37 mouse cellular contexts compared by ENCODE assay signal in genomic region chr1:65237712-65238111, GRCm38 (mm10). TPM values are rescaled to one million over a fixed set of nuclear protein-coding genes. Genes with fewer than 3 reads are reported as not detected.
DNase-seq lines count a peak whose midpoint lies in the region; ATAC-seq and TF ChIP-seq lines count a peak whose summit lies in the region.
"Had no signal": no experiment of that assay in that cellular context is flagged by ENCODE, and none has a peak within 500 bp of the region (broad histone marks: within the 10 kb centered on the region; RNA-seq: fewer than 3 reads in every experiment).

No protein-coding gene starts in this region.

- dilution Hi-C loops in CH12.LX (cut with MboI; ENCODE audit: extremely low pct_ligation_motif_present, extremely low pct_unique_long_range_greater_than_20kb, low sequenced_read_pairs) = no loop called here

- peaks cover 31% of the 10 kb centered on the region for H3K36me3 ChIP-seq in embryonic facial prominence, embryonic 14.5 days (ENCODE audit: control insufficient read depth, insufficient read depth, low read length)
- H3K36me3 ChIP-seq in embryonic facial prominence, embryonic 10.5 days (replicated peaks) = peaks cover 59% of the 10 kb centered on the region
- H3K36me3 ChIP-seq in CH12.LX (replicated peaks in 1 of 2; ENCODE audit: control insufficient read depth in 1 of 2, insufficient read depth in 1 of 2, low read length in 1 of 2) = peaks cover 17 to 47% of the 10 kb centered on the region in 2 experiments

- no peaks in the 10 kb centered on the region for H3K9me3 ChIP-seq in embryonic facial prominence, embryonic 14.5 days (ENCODE audit: control insufficient read depth, low read length)
- no peaks in the 10 kb centered on the region for H3K9me3 ChIP-seq in embryonic facial prominence, embryonic 10.5 days
- H3K9me3 ChIP-seq in CH12.LX (replicated peaks; ENCODE audit: low read length) = peaks cover 1% of the 10 kb centered on the region
- H3K9me3 ChIP-seq: forebrain, embryonic 10.5 days; forebrain, embryonic 15.5 days; heart, embryonic 13.5 days; limb, embryonic 10.5 days; limb, embryonic 15.5 days; liver, embryonic 13.5 days; midbrain, embryonic 15.5 days had no signal

- no peak for ATAC-seq in embryonic facial prominence, embryonic 14.5 days (ENCODE audit: low read depth)
- ATAC-seq: forebrain, embryonic 15.5 days; lung, postnatal 0 days; midbrain, embryonic 15.5 days; Patski had no signal

- TF ChIP-seq EP300 in CH12.LX (IDR thresholded peaks at IDR 0.05; ENCODE audit: low read length) = peak; percentile 84

- H3K4me1 ChIP-seq in embryonic facial prominence, embryonic 14.5 days (ENCODE audit: control insufficient read depth, insufficient read depth, low read length) = no peaks in the 10 kb centered on the region
- no peaks in the 10 kb centered on the region for H3K4me1 ChIP-seq in embryonic facial prominence, embryonic 10.5 days
- peaks cover 5 to 45% of the 10 kb centered on the region in 2 experiments; a peak in 3 of 4 replicates for H3K4me1 ChIP-seq in CH12.LX (ENCODE audit: control insufficient read depth in 1 of 2, insufficient read depth in 2 of 2)
- H3K4me1 ChIP-seq: forebrain, embryonic 10.5 days; forebrain, embryonic 15.5 days; heart, embryonic 13.5 days; limb, embryonic 10.5 days; limb, embryonic 15.5 days; liver, embryonic 13.5 days; midbrain, embryonic 15.5 days had no signal

- no peaks in the 10 kb centered on the region for H3K27me3 ChIP-seq in embryonic facial prominence, embryonic 14.5 days (replicated peaks; ENCODE audit: control insufficient read depth, insufficient read depth, low read length)
- no peaks in the 10 kb centered on the region for H3K27me3 ChIP-seq in embryonic facial prominence, embryonic 10.5 days (replicated peaks; ENCODE audit: low read depth, poor library complexity, severe bottlenecking)
- no peaks in the 10 kb centered on the region for H3K27me3 ChIP-seq in CH12.LX (replicated peaks)
- H3K27me3 ChIP-seq: forebrain, embryonic 15.5 days; heart, embryonic 13.5 days; limb, embryonic 15.5 days; liver, embryonic 13.5 days; midbrain, embryonic 15.5 days; Patski had no signal

- no peak overlapping the region for H3K9ac ChIP-seq in embryonic facial prominence, embryonic 14.5 days (ENCODE audit: low read depth, low read length)
- H3K9ac ChIP-seq in CH12.LX (ENCODE audit: insufficient read depth, low read depth) = no peak overlapping the region
- H3K9ac ChIP-seq: forebrain, embryonic 15.5 days; heart, embryonic 13.5 days; hindbrain, embryonic 14.5 days; limb, embryonic 15.5 days; liver, embryonic 13.5 days; midbrain, embryonic 15.5 days had no signal

- peak; percentile 17 for DNase-seq in embryonic facial prominence, embryonic 14.5 days (ENCODE audit: low spot score)
- no peak for DNase-seq in embryonic facial prominence, embryonic 10.5 days (ENCODE audit: low spot score)
- DNase-seq in CH12.LX (ENCODE audit: extremely low read depth) = peak; percentile 69
- DNase-seq in induced T-regulatory cell, adult 2 months (ENCODE audit: low read depth) = peak; percentile 22
- no peak for DNase-seq in spleen, postnatal 10 days (ENCODE audit: low spot score in 2 of 2)
- DNase-seq in gastrocnemius, postnatal 10 days = no peak
- DNase-seq in cerebellum, adult 8-10 months = no peak
- DNase-seq: adrenal gland, postnatal 25 days; cerebellum, adult 18-20 months; cerebellum, postnatal 14 days; gastrocnemius, adult 2 months; heart, postnatal 10 days; kidney, adult 2 months; layer of hippocampus, postnatal 36 days; liver, embryonic 13.5 days; lung, adult 18-20 months; right cerebral cortex, adult 18-20 months; spleen, adult 18-20 months; thymus, postnatal 4 days had no signal

- H3K4me2 ChIP-seq in embryonic facial prominence, embryonic 14.5 days (ENCODE audit: low read depth, low read length) = no peak overlapping the region
- no peak overlapping the region; the same call in 1 of the 2 replicates for H3K4me2 ChIP-seq in CH12.LX (ENCODE audit: insufficient read depth, low read depth, poor library complexity, severe bottlenecking)
- H3K4me2 ChIP-seq: forebrain, embryonic 15.5 days; heart, embryonic 13.5 days; hindbrain, embryonic 14.5 days; limb, embryonic 15.5 days; liver, embryonic 13.5 days; midbrain, embryonic 15.5 days had no signal

- H3K79me2 ChIP-seq in CH12.LX (replicated peaks; ENCODE audit: control insufficient read depth, extremely low read depth, insufficient read depth, poor library complexity, severe bottlenecking) = no peaks in the 10 kb centered on the region

- no peak overlapping the region for H3K4me3 ChIP-seq in embryonic facial prominence, embryonic 14.5 days (ENCODE audit: low read depth, low read length)
- no peak overlapping the region for H3K4me3 ChIP-seq in embryonic facial prominence, embryonic 10.5 days
- no peak overlapping the region for H3K4me3 ChIP-seq in CH12.LX (replicated peaks in 1 of 3; ENCODE audit: low read depth in 2 of 3, low read length in 2 of 3, poor library complexity in 1 of 3)
- H3K4me3 ChIP-seq: forebrain, embryonic 10.5 days; forebrain, embryonic 15.5 days; gastrocnemius, adult 2 months; heart, embryonic 13.5 days; limb, embryonic 10.5 days; limb, embryonic 15.5 days; liver, embryonic 13.5 days; midbrain, embryonic 15.5 days had no signal

- no peak overlapping the region for H3K27ac ChIP-seq in embryonic facial prominence, embryonic 14.5 days (replicated peaks; ENCODE audit: low read depth, low read length)
- no peak overlapping the region for H3K27ac ChIP-seq in embryonic facial prominence, embryonic 10.5 days (replicated peaks)
- no peak overlapping the region for H3K27ac ChIP-seq in CH12.LX (ENCODE audit: insufficient read depth, low read depth)
- H3K27ac ChIP-seq: forebrain, embryonic 10.5 days; forebrain, embryonic 15.5 days; gastrocnemius, adult 2 months; heart, embryonic 13.5 days; hindbrain, embryonic 14.5 days; kidney, postnatal 0 days; limb, embryonic 10.5 days; limb, embryonic 15.5 days; liver, embryonic 13.5 days; midbrain, embryonic 15.5 days had no signal

- TF ChIP-seq POLR2A in CH12.LX (IDR thresholded peaks at IDR 0.05; ENCODE audit: low read depth, low read length) = no peak

- TF ChIP-seq RAD21 in CH12.LX (IDR thresholded peaks at IDR 0.05; ENCODE audit: low read depth, low read length) = no peak

- 72% methylated on average over 3 of the region's 3 CpGs for WGBS in embryonic facial prominence, embryonic 14.5 days
- 88% methylated on average over 3 of the region's 3 CpGs for WGBS in embryonic facial prominence, embryonic 10.5 days

- in situ Hi-C loops in CH12.LX (cut with MboI; ENCODE audit: low pct_ligation_motif_present, low pct_unique_long_range_greater_than_20kb, low sequenced_read_pairs) = no loop called here

- no peak for TF ChIP-seq CTCF in CH12.LX (conservative IDR thresholded peaks at IDR 0.05 in 1 of 2, IDR thresholded peaks at IDR 0.05 in 1 of 2; ENCODE audit: low read depth in 2 of 2, low read length in 2 of 2)

TF ChIP-seq in CH12.LX, 34 proteins besides CTCF, POLR2A, EP300 and RAD21:
- TF ChIP-seq MEF2A (IDR thresholded peaks at IDR 0.05; ENCODE audit: borderline replicate concordance, low read depth, low read length) = peak; percentile 79; the same call in 1 of the 2 replicates
- TF ChIP-seq CHD1 (IDR thresholded peaks at IDR 0.05; ENCODE audit: low read depth, low read length) = no peak
- no peak for TF ChIP-seq MXI1 (IDR thresholded peaks at IDR 0.05; ENCODE audit: low read depth, low read length)
- 0 out of 2 replicates have a peak, but pooled peaks have one; percentile 21 for TF ChIP-seq JUN (IDR thresholded peaks at IDR 0.05; ENCODE audit: insufficient read depth, low read depth, low read length)
- TF ChIP-seq RCOR1 (conservative IDR thresholded peaks at IDR 0.05; ENCODE audit: low read depth, low read length) = no peak
- no peak for TF ChIP-seq ZMIZ1 (IDR thresholded peaks at IDR 0.05; ENCODE audit: low read depth, low read length)
- TF ChIP-seq USF1 (IDR thresholded peaks at IDR 0.05; ENCODE audit: low read depth, low read length) = no peak
- peak; percentile 75 for TF ChIP-seq IRF4 (IDR thresholded peaks at IDR 0.05; ENCODE audit: low read depth, low read length)
- TF ChIP-seq E2F4 (IDR thresholded peaks at IDR 0.05; ENCODE audit: insufficient replicate concordance, low read depth, low read length) = no peak
- no peak for TF ChIP-seq CHD2 (IDR thresholded peaks at IDR 0.05; ENCODE audit: low read length)
- TF ChIP-seq HCFC1 (IDR thresholded peaks at IDR 0.05; ENCODE audit: low read depth, low read length) = no peak
- TF ChIP-seq JUND (conservative IDR thresholded peaks at IDR 0.05; ENCODE audit: low read depth, low read length) = peak; percentile 55
- TF ChIP-seq MYC (IDR thresholded peaks at IDR 0.05; ENCODE audit: low read depth, low read length) = no peak
- no peak for TF ChIP-seq USF2 (conservative IDR thresholded peaks at IDR 0.05; ENCODE audit: low read depth, low read length)
- no peak for TF ChIP-seq TCF12 (IDR thresholded peaks at IDR 0.05; ENCODE audit: low read depth, low read length)
- TF ChIP-seq NELFE (IDR thresholded peaks at IDR 0.05; ENCODE audit: low read depth, low read length) = no peak
- TF ChIP-seq ELF1 (IDR thresholded peaks at IDR 0.05; ENCODE audit: low read depth, low read length) = peak; percentile 33; the same call in 1 of the 2 replicates

RNA-seq across cellular contexts. Expression of gene Pth2r, which starts 44.1 kb away (rescaled TPM):
- polyA plus RNA-seq in embryonic facial prominence, embryonic 14.5 days (2014; fragmentation: Nextera tagmentation; extraction: Ambion mirVana) = 0.10 and 0.18 TPM in 2 replicates
- polyA plus RNA-seq in embryonic facial prominence, embryonic 10.5 days (2016; fragmentation: Nextera tagmentation; extraction: Ambion mirVana) = 0.10 and 0.25 TPM in 2 replicates
- total RNA-seq in CH12.LX (2012; rRNA removed) (not detected in 2 replicates), CH12.LX (2014; rRNA removed) (not detected in 2 replicates)
- polyA plus RNA-seq in CH12.LX (2012; ENCODE audit: insufficient read length, low read depth) = not detected in 2 replicates
- not detected for total RNA-seq in gastrocnemius, postnatal 10 days (2021)
- total RNA-seq: adrenal gland, postnatal 25 days; gastrocnemius, adult 2 months; heart, adult 8-10 months; heart, postnatal 10 days; hematopoietic stem cell, adult 5-6 weeks; MEL had no signal
- polyA plus RNA-seq: embryonic facial prominence, embryonic 11.5 days; heart, embryonic 13.5 days; intestine, embryonic 14.5 days; kidney, postnatal 0 days; large intestine, adult 2 months; limb, embryonic 10.5 days; liver, embryonic 13.5 days; lung, postnatal 0 days; stomach, embryonic 14.5 days; thymus, postnatal 0 days had no signal

RNA-seq across cellular contexts. Expression of gene Pikfyve, which starts 51.2 kb away (rescaled TPM):
- 14.8 and 14.9 TPM in 2 replicates for polyA plus RNA-seq in embryonic facial prominence, embryonic 14.5 days (2014; fragmentation: Nextera tagmentation; extraction: Ambion mirVana)
- polyA plus RNA-seq in embryonic facial prominence, embryonic 10.5 days (2016; fragmentation: Nextera tagmentation; extraction: Ambion mirVana) = 13.5 and 13.7 TPM in 2 replicates
- total RNA-seq in CH12.LX (2012; rRNA removed) (14.5 and 14.8 TPM in 2 replicates), CH12.LX (2014; rRNA removed) (25.5 and 26.7 TPM in 2 replicates)
- polyA plus RNA-seq in CH12.LX (2012; ENCODE audit: insufficient read length, low read depth) = 12.6 and 14.5 TPM in 2 replicates
- 10 to 100 TPM in 1 of 2 experiments, 1 to 10 TPM in 1; 8.9 to 12.7 TPM for total RNA-seq in gastrocnemius, postnatal 10 days (2021)

RNA-seq across cellular contexts. Expression of gene Idh1, which starts 51.4 kb away (rescaled TPM):
- 145 and 165 TPM in 2 replicates for polyA plus RNA-seq in embryonic facial prominence, embryonic 14.5 days (2014; fragmentation: Nextera tagmentation; extraction: Ambion mirVana)
- polyA plus RNA-seq in embryonic facial prominence, embryonic 10.5 days (2016; fragmentation: Nextera tagmentation; extraction: Ambion mirVana) = 228 and 231 TPM in 2 replicates
- total RNA-seq in CH12.LX (2012; rRNA removed) (8.1 and 9.3 TPM in 2 replicates), CH12.LX (2014; rRNA removed) (20.6 and 23.4 TPM in 2 replicates)
- 11.1 and 11.2 TPM in 2 replicates for polyA plus RNA-seq in CH12.LX (2012; ENCODE audit: insufficient read length, low read depth)
- 10 to 100 TPM; 40.7 to 40.9 TPM for total RNA-seq in gastrocnemius, postnatal 10 days (2021)

Comparison
In these comparisons a context has a peak if more than half of its experiments do, and no peak if none do; other contexts are left out.
1. DNase-seq: peak in embryonic facial prominence, embryonic 14.5 days (single experiment), CH12.LX (single experiment) and induced T-regulatory cell, adult 2 months (single experiment); none in embryonic facial prominence, embryonic 10.5 days (single experiment), spleen, postnatal 10 days (0 of 2), gastrocnemius, postnatal 10 days (single experiment) and cerebellum, adult 8-10 months (single experiment).
2. RNA of gene Idh1, which starts 51.4 kb away (polyA plus RNA-seq): 228 to 231 TPM in embryonic facial prominence, embryonic 10.5 days and 145 to 165 TPM in embryonic facial prominence, embryonic 14.5 days; 11.1 to 11.2 TPM in CH12.LX; every median in the first group is over 10 times any median in the second.